Mouse (Mus musculus): ENCODE data around the gene Polr2a. TPM values are rescaled to one million over a fixed set of nuclear protein-coding genes. Genes with fewer than 3 reads are reported as not detected.
A peak's percentile ranks its signal among the peaks of the same experiment; 100 is the strongest.

Polr2a gene
- polyA plus RNA-seq, 1 experiment from 2014 or later: 31.3 TPM

- H3K4me2 ChIP-seq: no peak overlapping the region
Measured at GRCm38 (mm10) chr11:69723074-69723473, 35.4 kb downstream of the Polr2a start.

GRCm38 (mm10) chr11:69720852-69721251, 37.6 kb downstream of the Polr2a start:
- H3K9me3 ChIP-seq: no peaks in the 10 kb centered on the region
- no peaks in the 10 kb centered on the region for H3K36me3 ChIP-seq (replicated peaks)
- H3K9ac ChIP-seq: no peak overlapping the region
- H3K4me2 ChIP-seq: no peak overlapping the region
- no peak for ATAC-seq (ENCODE audit: low FRiP score)
- peaks cover 5% of the 10 kb centered on the region; the same call in 1 of the 2 replicates for H3K4me1 ChIP-seq
- H3K27ac ChIP-seq: no peak overlapping the region
- 81% methylated on average over 6 of the region's 6 CpGs for WGBS
- no peak overlapping the region for H3K4me3 ChIP-seq (replicated peaks)
- H3K27me3 ChIP-seq: no peaks in the 10 kb centered on the region

More at GRCm38 (mm10) chr11:69723074-69723473, 35.4 kb downstream of the Polr2a start:
- Histone ChIP-seq H3K27me3 (no peaks in the 10 kb centered on the region), H3K4me1 (peaks cover 5% of the 10 kb centered on the region; the same call in 1 of the 2 replicates), H3K9me3 (no peaks in the 10 kb centered on the region), H3K36me3 (replicated peaks) (no peaks in the 10 kb centered on the region), H3K4me3 (replicated peaks) (no peak overlapping the region), H3K9ac (no peak overlapping the region), H3K27ac (no peak overlapping the region)
- no peak for ATAC-seq (ENCODE audit: low FRiP score)
- WGBS: 63% methylated on average over 2 of the region's 2 CpGs

- H3K27me3 ChIP-seq: no peaks in the 10 kb centered on the region
- no peak for ATAC-seq (ENCODE audit: low FRiP score)
- H3K4me3 ChIP-seq (replicated peaks): no peak overlapping the region
- no peaks in the 10 kb centered on the region for H3K9me3 ChIP-seq
- H3K27ac ChIP-seq: no peak overlapping the region
- 70% methylated on average over 6 of the region's 6 CpGs for WGBS
- no peaks in the 10 kb centered on the region for H3K36me3 ChIP-seq (replicated peaks)
- H3K4me1 ChIP-seq: peaks cover 5% of the 10 kb centered on the region; the same call in 1 of the 2 replicates
- no peak overlapping the region for H3K9ac ChIP-seq
- no peak overlapping the region for H3K4me2 ChIP-seq
Measured at GRCm38 (mm10) chr11:69719423-69719822, 39.0 kb downstream of the Polr2a start.

- peak overlapping the region; percentile 6 for H3K4me2 ChIP-seq
- no peaks in the 10 kb centered on the region for H3K9me3 ChIP-seq
- no peak overlapping the region for H3K9ac ChIP-seq
- peaks cover 5% of the 10 kb centered on the region; the same call in 1 of the 2 replicates for H3K4me1 ChIP-seq
- H3K27ac ChIP-seq: no peak overlapping the region
- H3K4me3 ChIP-seq (replicated peaks): no peak overlapping the region
- H3K36me3 ChIP-seq (replicated peaks): no peaks in the 10 kb centered on the region
- no peak for ATAC-seq (ENCODE audit: low FRiP score)
- whole genome bisulfite sequencing: 23% methylated on average over 15 of the region's 15 CpGs
- no peaks in the 10 kb centered on the region for H3K27me3 ChIP-seq
Measured at GRCm38 (mm10) chr11:69718661-69719060, 39.8 kb downstream of the Polr2a start.

GRCm38 (mm10) chr11:69716953-69717352, 41.5 kb downstream of the Polr2a start:
- Histone ChIP-seq H3K36me3 (replicated peaks) (no peaks in the 10 kb centered on the region), H3K9me3 (no peaks in the 10 kb centered on the region), H3K27me3 (no peaks in the 10 kb centered on the region), H3K4me1 (peaks cover 5% of the 10 kb centered on the region; the same call in 1 of the 2 replicates), H3K27ac (no peak overlapping the region), H3K9ac (no peak overlapping the region), H3K4me3 (replicated peaks) (no peak overlapping the region), H3K4me2 (no peak overlapping the region)
- no peak for ATAC-seq (ENCODE audit: low FRiP score)
- WGBS: 72% methylated on average over 4 of the region's 4 CpGs

GRCm38 (mm10) chr11:69715929-69716328, 42.5 kb downstream of the Polr2a start:
- WGBS: 50% methylated on average over 5 of the region's 5 CpGs
- no peaks in the 10 kb centered on the region for H3K27me3 ChIP-seq
- H3K4me1 ChIP-seq: peaks cover 5% of the 10 kb centered on the region; the same call in 1 of the 2 replicates
- no peak for ATAC-seq (ENCODE audit: low FRiP score)
- no peaks in the 10 kb centered on the region for H3K36me3 ChIP-seq (replicated peaks)
- H3K27ac ChIP-seq: no peak overlapping the region
- H3K4me2 ChIP-seq: no peak overlapping the region
- H3K9me3 ChIP-seq: no peaks in the 10 kb centered on the region
- H3K9ac ChIP-seq: no peak overlapping the region
- no peak overlapping the region for H3K4me3 ChIP-seq (replicated peaks)

- WGBS: 63% methylated on average over 9 of the region's 9 CpGs
- no peaks in the 10 kb centered on the region for H3K9me3 ChIP-seq
- no peak for ATAC-seq (ENCODE audit: low FRiP score)
- H3K36me3 ChIP-seq (replicated peaks): no peaks in the 10 kb centered on the region
- no peaks in the 10 kb centered on the region for H3K27me3 ChIP-seq
- H3K4me2 ChIP-seq: no peak overlapping the region
- no peak overlapping the region for H3K9ac ChIP-seq
- peaks cover 5% of the 10 kb centered on the region; the same call in 1 of the 2 replicates for H3K4me1 ChIP-seq
- H3K4me3 ChIP-seq (replicated peaks): no peak overlapping the region
- no peak overlapping the region for H3K27ac ChIP-seq
Measured at GRCm38 (mm10) chr11:69715482-69715881, 43.0 kb downstream of the Polr2a start.

- no peak overlapping the region for H3K9ac ChIP-seq
- H3K27me3 ChIP-seq: no peaks in the 10 kb centered on the region
- no peak for ATAC-seq (ENCODE audit: low FRiP score)
- H3K9me3 ChIP-seq: no peaks in the 10 kb centered on the region
- no peak overlapping the region for H3K4me2 ChIP-seq
- H3K4me1 ChIP-seq: peaks cover 5% of the 10 kb centered on the region; the same call in 1 of the 2 replicates
- H3K27ac ChIP-seq: no peak overlapping the region
- H3K4me3 ChIP-seq (replicated peaks): no peak overlapping the region
- H3K36me3 ChIP-seq (replicated peaks): no peaks in the 10 kb centered on the region
- 79% methylated on average over 18 of the region's 18 CpGs for WGBS
Measured at GRCm38 (mm10) chr11:69714636-69715329, 43.7 kb downstream of the Polr2a start.

- H3K9me3 ChIP-seq: no peaks in the 10 kb centered on the region
- ATAC-seq (ENCODE audit: low FRiP score): no peak
- H3K4me3 ChIP-seq (replicated peaks): no peak overlapping the region
- no peak overlapping the region for H3K27ac ChIP-seq
- H3K9ac ChIP-seq: no peak overlapping the region
- 88% methylated on average over 20 of the region's 20 CpGs for WGBS
- no peaks in the 10 kb centered on the region for H3K36me3 ChIP-seq (replicated peaks)
- H3K4me2 ChIP-seq: no peak overlapping the region
- no peaks in the 10 kb centered on the region for H3K4me1 ChIP-seq
- H3K27me3 ChIP-seq: no peaks in the 10 kb centered on the region
Measured at GRCm38 (mm10) chr11:69712954-69713672, 45.3 kb downstream of the Polr2a start.

GRCm38 (mm10) chr11:69711082-69711481, 47.4 kb downstream of the Polr2a start:
- Histone ChIP-seq H3K27me3 (no peaks in the 10 kb centered on the region), H3K36me3 (replicated peaks) (no peaks in the 10 kb centered on the region), H3K9me3 (no peaks in the 10 kb centered on the region), H3K4me1 (no peaks in the 10 kb centered on the region), H3K9ac (no peak overlapping the region), H3K4me2 (no peak overlapping the region), H3K4me3 (replicated peaks) (no peak overlapping the region), H3K27ac (no peak overlapping the region)
- WGBS: 87% methylated on average over 2 of the region's 2 CpGs
- ATAC-seq (ENCODE audit: low FRiP score): no peak

- no peaks in the 10 kb centered on the region for H3K27me3 ChIP-seq
- H3K4me3 ChIP-seq (replicated peaks): no peak overlapping the region
- no peaks in the 10 kb centered on the region for H3K4me1 ChIP-seq
- no peaks in the 10 kb centered on the region for H3K9me3 ChIP-seq
- H3K9ac ChIP-seq: no peak overlapping the region
- no peak overlapping the region for H3K4me2 ChIP-seq
- ATAC-seq (ENCODE audit: low FRiP score): no peak
- no peak overlapping the region for H3K27ac ChIP-seq
- 76% methylated on average over 3 of the region's 3 CpGs for WGBS
- H3K36me3 ChIP-seq (replicated peaks): no peaks in the 10 kb centered on the region
Measured at GRCm38 (mm10) chr11:69710470-69710869, 48.0 kb downstream of the Polr2a start.

GRCm38 (mm10) chr11:69709554-69710446, 48.6 kb downstream of the Polr2a start:
- Histone ChIP-seq H3K9ac (no peak overlapping the region), H3K4me2 (no peak overlapping the region), H3K9me3 (no peaks in the 10 kb centered on the region), H3K4me3 (replicated peaks) (no peak overlapping the region), H3K4me1 (no peaks in the 10 kb centered on the region), H3K27ac (no peak overlapping the region), H3K27me3 (no peaks in the 10 kb centered on the region), H3K36me3 (replicated peaks) (no peaks in the 10 kb centered on the region)
- 53% methylated on average over 11 of the region's 11 CpGs for WGBS
- ATAC-seq (ENCODE audit: low FRiP score): no peak
